Mouse (Mus musculus) liver, embryonic 14.5 days (tissue): ENCODE results near the gene Fxr2. TPM values are rescaled to one million over a fixed set of nuclear protein-coding genes. Genes with fewer than 3 reads are reported as not detected.

Source experiments
- ATAC-seq: fragments of 200-750 bp; cut with Nextera tagmentation; 2 replicates; pipeline ENCODE4 v1.8.0; 2017; ENCODE audit warnings: moderate number of reproducible peaks, mild to moderate bottlenecking, moderate library complexity; ENCODE audit not compliant: insufficient read depth
- DNase-seq, 3 experiments: peaks; one replicate each; pipeline ENCODE4 v3.0.0-alpha.2; 2012 to 2013; ENCODE audit warnings: low read depth in 3 of 3, low spot score in 3 of 3
- H3K27ac ChIP-seq: fragments of 300-500 bp; sonication (generic); 2 replicates; pipeline ENCODE4 v1.5.1; 2014; ENCODE audit warnings: moderate library complexity, mild to moderate bottlenecking, control low read depth, inconsistent platforms
- H3K27me3 ChIP-seq: fragments of 300-500 bp; sonication (generic); 2 replicates; pipeline ENCODE4 v1.6.1; 2014; ENCODE audit warnings: mild to moderate bottlenecking, low read length, moderate library complexity; ENCODE audit not compliant: control insufficient read depth, insufficient read depth
- H3K36me3 ChIP-seq: fragments of 300-500 bp; sonication (generic); replicated peaks from 2 replicates; pipeline ENCODE4 v1.6.1; 2014; ENCODE audit warnings: low read depth; ENCODE audit not compliant: control insufficient read depth, insufficient read depth
- H3K4me1 ChIP-seq, 2 experiments: fragments of 200-500 bp in 1 of 2; fragments of 300-500 bp in 1 of 2; sonication (generic) in 1 of 2; replicated peaks; 2 replicates each; pipeline ENCODE4 v1.6.1; 2012 to 2014; ENCODE audit warnings: antibody characterized with exemption in 1 of 2, inconsistent platforms in 1 of 2, low read length in 1 of 2; ENCODE audit not compliant: control insufficient read depth in 2 of 2, insufficient read depth in 2 of 2
- H3K4me2 ChIP-seq: fragments of 300-500 bp; sonication (generic); 2 replicates; pipeline ENCODE4 v1.6.1; 2014; ENCODE audit warnings: low read depth, mild to moderate bottlenecking, control low read depth, moderate library complexity
- H3K4me3 ChIP-seq, 2 experiments: fragments of 200-500 bp in 1 of 2; fragments of 300-500 bp in 1 of 2; sonication (generic) in 1 of 2; 2 replicates each; pipeline ENCODE4 v1.5.1; 2012 to 2014; ENCODE audit warnings: low read depth in 2 of 2, low read length in 2 of 2, mild to moderate bottlenecking in 2 of 2, control low read depth in 1 of 2, inconsistent platforms in 1 of 2, moderate library complexity in 1 of 2; ENCODE audit not compliant: insufficient read depth in 1 of 2
- H3K9ac ChIP-seq: fragments of 300-500 bp; sonication (generic); replicated peaks from 2 replicates; pipeline ENCODE4 v1.6.1; 2014; ENCODE audit warnings: mild to moderate bottlenecking, control low read depth, moderate library complexity
- H3K9me3 ChIP-seq: fragments of 300-500 bp; sonication (generic); 2 replicates; pipeline ENCODE4 v1.6.1; 2016; ENCODE audit warnings: low read length, mixed read lengths; ENCODE audit not compliant: control insufficient read depth
- CTCF ChIP-seq: IDR thresholded peaks from 2 replicates; pipeline ENCODE4 v1.5.1; 2016; ENCODE audit warnings: antibody characterized with exemption, low read depth, control low read depth
- EP300 ChIP-seq: IDR thresholded peaks from 2 replicates; pipeline ENCODE4 v1.6.1; 2016; ENCODE audit warnings: antibody characterized with exemption, low read depth
- WGBS: fragments of 180-500 bp; shearing (Covaris S2); extraction: QIAGEN DNeasy Blood & Tissue Kit; methylation state at CpG from one replicate; pipeline ENCODE4 v1.1.7; 2014; ENCODE audit not compliant: insufficient replicate concordance; 5-methylcytosine and 5-hydroxymethylcytosine counted together
- polyA plus RNA-seq, 2 experiments: library from polyadenylated mRNA; depleted of rRNA in 1 of 2; stranded (reverse) in 1 of 2; unstranded in 1 of 2; fragments of >200 nt; fragmentation: Nextera tagmentation in 1 of 2; extraction: Ambion mirVana in 1 of 2; gene quantifications; 2 replicates each; pipeline versions ENCODE4 v1.2.1 to v1.2.3; 2012 to 2014

Fxr2 gene
- polyA plus RNA-seq, 2 experiments: 5.4 to 21.7 TPM

- Histone ChIP-seq H3K4me3 (no peak overlapping the region), H3K27me3 (no peaks in the 10 kb centered on the region), H3K9me3 (no peaks in the 10 kb centered on the region), H3K27ac (no peak overlapping the region), H3K9ac (no peak overlapping the region), H3K4me2 (no peak overlapping the region), H3K36me3 (peaks cover 11% of the 10 kb centered on the region), H3K4me1 (peaks cover 26 to 40% of the 10 kb centered on the region in 2 experiments)
- DNase-seq (no peak), ATAC-seq (no peak)
- WGBS: 91% methylated on average over 6 of the region's 6 CpGs
- TF ChIP-seq EP300: no peak
- no peak for TF ChIP-seq CTCF
Observed at GRCm38 (mm10) chr11:69594853-69595252, 37.9 kb upstream of the Fxr2 start.

- Histone ChIP-seq H3K27ac (peak overlapping the region; percentile 69), H3K9me3 (no peaks in the 10 kb centered on the region), H3K27me3 (no peaks in the 10 kb centered on the region), H3K4me3 (peak overlapping the region; percentile 6 to 24; a peak in 2 of 4 replicates), H3K9ac (peak overlapping the region; percentile 53), H3K36me3 (peaks cover 9% of the 10 kb centered on the region), H3K4me2 (peak overlapping the region; percentile 61), H3K4me1 (peaks cover 38 to 56% of the 10 kb centered on the region in 2 experiments)
- no peak for DNase-seq
- peak; percentile 77 for ATAC-seq
- peak; percentile 19; the same call in 1 of the 2 replicates for TF ChIP-seq EP300
- TF ChIP-seq CTCF: peak; percentile 43; the same call in 1 of the 2 replicates
- 11% methylated on average over 9 of the region's 9 CpGs for WGBS
Observed at GRCm38 (mm10) chr11:69599436-69599835, 33.4 kb upstream of the Fxr2 start.

DNA sequence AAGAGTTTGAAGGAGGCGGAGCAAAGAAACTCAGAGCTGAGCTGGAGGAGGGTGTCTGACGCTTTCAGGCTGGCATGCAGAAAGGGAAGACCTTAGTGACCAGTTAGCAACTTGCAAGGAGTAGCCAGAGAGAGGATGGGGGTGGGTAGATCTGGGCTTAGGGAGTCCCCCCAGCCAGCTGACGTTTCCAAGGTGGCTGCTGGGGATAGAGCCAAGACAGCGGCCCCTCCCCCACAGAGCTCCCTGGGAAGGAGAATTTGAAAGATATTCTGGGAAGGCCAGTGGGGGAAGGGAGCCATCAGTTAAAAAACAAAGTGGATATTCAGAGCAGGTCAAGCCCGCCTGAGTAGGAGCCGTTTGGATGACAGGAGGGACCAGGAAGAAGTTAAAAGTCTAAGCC lies 32.7 kb upstream of the Fxr2 start:
- no peak for DNase-seq
- 29% methylated on average over 6 of the region's 6 CpGs for WGBS
- Histone ChIP-seq H3K4me2 (peak overlapping the region; percentile 61), H3K4me1 (peaks cover 38 to 55% of the 10 kb centered on the region in 2 experiments), H3K9me3 (no peaks in the 10 kb centered on the region), H3K36me3 (peaks cover 9% of the 10 kb centered on the region), H3K4me3 (peak overlapping the region; percentile 6 to 24; a peak in 1 of 4 replicates), H3K27ac (peak overlapping the region; percentile 69), H3K27me3 (no peaks in the 10 kb centered on the region), H3K9ac (peak overlapping the region; percentile 53)
- TF ChIP-seq EP300: no peak
- TF ChIP-seq CTCF: no peak
- ATAC-seq: no peak

DNA sequence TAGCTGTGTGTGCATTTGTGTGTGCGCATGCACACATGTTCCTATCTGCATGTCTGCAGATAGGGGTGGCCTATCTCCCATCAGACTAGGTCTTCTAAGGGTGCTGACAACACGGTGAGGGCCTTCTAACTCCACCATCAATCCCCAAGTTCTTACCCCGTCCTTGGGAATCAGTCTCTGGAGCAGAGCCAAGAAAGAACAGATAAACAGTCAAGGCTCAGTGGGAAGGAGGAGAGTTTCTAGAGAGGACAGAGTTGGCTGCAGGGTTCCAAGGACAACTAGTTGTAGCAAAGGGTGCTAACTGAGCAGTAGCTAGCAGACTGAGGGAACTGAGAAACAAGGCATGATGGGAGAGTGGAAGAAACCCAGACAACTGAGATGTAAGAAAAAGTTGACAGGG lies 31.0 kb upstream of the Fxr2 start:
- Histone ChIP-seq H3K4me3 (no peak overlapping the region), H3K27ac (no peak overlapping the region; the same call in 1 of the 2 replicates), H3K9me3 (no peaks in the 10 kb centered on the region), H3K4me1 (peaks cover 42 to 59% of the 10 kb centered on the region in 2 experiments), H3K9ac (no peak overlapping the region), H3K27me3 (no peaks in the 10 kb centered on the region), H3K4me2 (no peak overlapping the region; the same call in 1 of the 2 replicates), H3K36me3 (peaks cover 9% of the 10 kb centered on the region)
- ATAC-seq: no peak
- DNase-seq: no peak
- WGBS: 30% methylated on average over 3 of the region's 3 CpGs
- TF ChIP-seq EP300: no peak
- no peak for TF ChIP-seq CTCF

- H3K4me3 ChIP-seq: peak overlapping the region; percentile 69 to 71; a peak in 3 of 4 replicates
- no peaks in the 10 kb centered on the region for H3K27me3 ChIP-seq
- H3K9ac ChIP-seq: no peak overlapping the region; the same call in 1 of the 2 replicates
- WGBS: 73% methylated on average over 8 of the region's 8 CpGs
- DNase-seq (no peak), ATAC-seq (no peak)
- peaks cover 50 to 70% of the 10 kb centered on the region in 2 experiments for H3K4me1 ChIP-seq
- no peak overlapping the region for H3K27ac ChIP-seq
- no peaks in the 10 kb centered on the region for H3K9me3 ChIP-seq
- H3K4me2 ChIP-seq: peak overlapping the region; percentile 98
- TF ChIP-seq EP300: no peak
- no peak for TF ChIP-seq CTCF
- peaks cover 9% of the 10 kb centered on the region for H3K36me3 ChIP-seq
Observed at GRCm38 (mm10) chr11:69603516-69603915, 29.3 kb upstream of the Fxr2 start.
